Mouse (Mus musculus): ENCODE measurements around the gene Nfe2l2. TPM values are rescaled to one million over a fixed set of nuclear protein-coding genes. Genes with fewer than 3 reads are reported as not detected.

The Nfe2l2 gene
- 78.6 and 81.7 TPM in 2 replicates for total RNA-seq (2017)

DNA sequence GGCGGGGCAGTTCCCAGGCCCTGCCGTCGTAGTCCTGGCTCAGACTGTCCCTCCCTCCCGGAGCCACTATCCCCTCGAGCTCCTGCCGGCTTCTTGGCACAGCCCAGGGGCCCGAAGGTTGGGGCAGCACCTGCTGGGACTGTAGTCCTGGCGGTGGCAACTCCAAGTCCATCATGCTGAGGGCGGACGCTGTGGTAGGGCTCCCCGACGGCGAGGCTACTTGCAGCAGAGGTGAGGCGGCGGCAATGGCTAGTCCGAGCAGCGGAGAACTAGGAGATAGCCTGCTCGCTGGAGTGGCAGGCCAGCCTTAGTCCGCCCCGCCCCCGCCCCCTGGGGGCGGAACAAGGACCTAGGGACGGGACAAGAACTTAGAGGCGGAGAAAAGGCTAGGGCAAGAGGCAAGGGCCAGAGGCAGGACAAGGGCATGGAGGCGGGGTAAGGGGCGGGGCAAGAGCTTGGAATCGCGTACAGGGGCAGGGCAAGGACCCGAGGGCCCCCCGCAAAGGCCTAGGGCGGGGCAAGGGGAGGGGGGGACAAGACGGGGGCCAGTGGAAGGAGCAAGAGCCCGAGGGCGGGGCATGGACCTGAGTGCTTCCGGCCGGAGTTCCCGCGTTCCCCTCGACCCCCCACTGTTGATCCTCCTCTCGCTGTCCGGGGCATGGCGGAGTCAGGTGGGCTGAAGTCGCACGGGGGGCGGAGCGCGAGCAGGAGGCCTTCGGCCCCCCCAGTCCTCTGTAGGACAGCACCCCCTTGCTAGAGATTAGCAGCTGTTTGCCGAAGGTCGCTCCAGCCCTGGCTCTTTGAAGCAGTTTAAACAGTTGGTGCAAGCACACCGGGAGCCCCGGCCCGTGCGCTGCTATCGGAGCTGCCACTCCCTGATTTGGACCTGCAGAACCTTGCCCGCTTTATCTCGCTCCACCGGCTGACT lies at the start of gene Nfe2l2:
TSS of gene Nfe2l2 (minus strand) at position 408 of the 928 bp plus-strand sequence.
- peak; percentile 73 for ATAC-seq (replicated peaks; ENCODE audit: low read depth, poor library complexity, severe bottlenecking)

DNA sequence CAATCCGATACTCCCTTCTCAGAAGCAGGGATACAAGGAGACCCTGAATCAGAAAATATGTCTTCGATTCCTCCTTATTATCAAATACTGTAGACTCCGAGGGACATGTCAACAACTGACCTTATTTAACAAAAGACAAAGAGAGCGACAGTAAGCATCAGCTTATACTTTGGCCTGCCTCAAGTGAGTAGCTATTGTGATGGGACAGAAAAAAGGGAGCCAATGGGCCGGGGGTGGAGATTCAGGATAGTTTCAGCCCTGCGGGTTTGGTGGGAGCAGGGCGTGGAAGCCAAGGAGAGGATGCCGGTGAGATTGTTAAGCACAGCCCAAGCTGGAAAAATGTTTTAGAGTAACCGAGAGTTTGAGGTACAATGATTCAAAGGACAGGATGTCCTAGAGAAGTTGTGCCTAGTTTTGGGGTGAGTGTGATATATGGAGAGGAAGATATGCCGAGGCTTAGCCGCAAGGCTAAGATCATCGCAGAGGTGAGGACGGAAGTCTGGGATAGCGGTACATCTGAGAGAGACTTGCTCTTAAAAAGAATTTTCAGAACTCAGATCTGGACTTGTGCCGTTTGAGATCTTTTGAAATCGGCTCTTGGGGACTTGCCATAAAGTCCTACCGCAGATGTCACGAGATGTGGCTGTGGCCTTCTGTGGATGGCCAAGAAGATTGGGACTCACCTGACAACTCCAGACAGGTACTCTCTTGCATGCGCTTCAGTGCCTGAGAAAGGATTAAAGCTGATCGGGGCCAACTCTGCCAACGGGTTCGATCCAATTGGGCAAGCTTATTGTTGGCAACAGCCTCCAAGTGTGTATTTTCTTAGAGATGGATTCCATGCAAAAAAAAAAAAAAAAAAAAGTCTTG lies 48.1 kb upstream of the Nfe2l2 start:
- ATAC-seq (replicated peaks; ENCODE audit: low read depth, poor library complexity, severe bottlenecking) = no peak

DNA sequence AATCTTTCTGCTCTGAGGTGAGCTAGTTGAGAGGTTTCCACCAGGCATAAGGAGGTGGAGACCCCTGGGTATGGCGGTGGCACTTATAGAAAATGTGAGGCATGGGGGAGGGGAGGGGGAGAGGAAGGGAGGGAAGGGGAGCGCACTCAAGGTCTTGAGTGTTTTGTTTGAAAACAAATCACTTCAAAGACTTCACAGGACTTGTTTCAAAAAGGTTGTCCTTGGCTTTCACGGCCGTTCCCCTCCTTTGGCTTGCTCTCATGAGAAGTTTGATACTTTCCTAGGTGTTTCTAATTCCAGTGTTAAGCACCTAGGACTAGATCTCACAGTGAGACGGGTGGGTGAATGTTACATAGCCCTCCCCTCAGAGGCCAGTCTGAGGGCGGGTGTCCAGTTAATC lies 47.5 kb upstream of the Nfe2l2 start:
- ATAC-seq (replicated peaks; ENCODE audit: low read depth, poor library complexity, severe bottlenecking) = no peak

DNA sequence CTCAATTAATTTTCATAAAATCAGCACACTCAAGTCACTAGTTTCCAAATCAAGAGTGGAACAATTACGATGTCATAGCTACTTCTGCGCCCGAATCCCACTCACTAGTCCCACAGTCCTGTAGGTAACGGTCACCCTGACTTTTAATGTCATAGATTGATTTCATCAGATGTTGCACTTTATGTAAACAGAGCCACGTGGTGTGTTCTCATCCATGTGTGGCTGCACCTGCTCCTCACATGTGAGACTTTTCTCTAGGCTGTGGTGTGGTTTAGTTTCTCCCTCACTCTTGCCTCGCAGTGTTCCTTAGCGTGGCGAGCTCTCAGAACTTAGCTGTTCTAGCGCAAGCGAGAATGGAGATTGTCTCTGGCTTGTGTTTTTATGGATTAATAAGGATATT lies 46.4 kb upstream of the Nfe2l2 start:
- ATAC-seq (replicated peaks; ENCODE audit: low read depth, poor library complexity, severe bottlenecking) = no peak

DNA sequence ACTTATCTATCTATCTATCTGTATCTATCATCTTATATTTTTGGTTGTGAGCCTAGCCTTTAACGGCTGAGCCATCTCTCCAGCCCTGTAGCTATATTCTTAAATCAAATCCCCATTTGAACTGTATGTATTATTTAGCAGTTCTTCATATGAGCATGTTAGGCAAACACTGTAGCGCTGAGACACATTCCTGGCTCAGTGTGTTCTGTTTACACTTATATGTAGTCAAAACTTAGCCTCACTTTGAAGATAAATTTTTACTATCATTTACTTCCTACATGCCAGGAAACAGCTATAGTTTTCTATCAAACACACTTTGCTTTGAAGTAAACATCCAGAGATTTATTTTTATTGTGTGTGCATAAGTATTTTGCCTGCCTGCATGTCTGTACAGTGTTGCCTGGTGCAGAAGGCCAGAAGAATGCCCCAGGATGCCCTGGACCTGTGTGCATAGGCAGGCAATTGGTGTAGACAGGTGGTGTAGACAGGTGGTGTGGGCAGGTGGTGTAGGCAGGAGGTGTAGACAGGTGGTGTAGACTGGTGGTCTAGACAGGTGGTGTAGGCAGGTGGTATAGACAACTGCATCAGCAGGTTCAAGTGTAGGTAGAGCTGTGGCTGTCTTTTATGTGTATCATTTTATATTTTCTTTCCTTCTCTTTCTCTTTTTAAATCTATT lies 45.7 kb upstream of the Nfe2l2 start:
- no peak for ATAC-seq (replicated peaks; ENCODE audit: low read depth, poor library complexity, severe bottlenecking)

DNA sequence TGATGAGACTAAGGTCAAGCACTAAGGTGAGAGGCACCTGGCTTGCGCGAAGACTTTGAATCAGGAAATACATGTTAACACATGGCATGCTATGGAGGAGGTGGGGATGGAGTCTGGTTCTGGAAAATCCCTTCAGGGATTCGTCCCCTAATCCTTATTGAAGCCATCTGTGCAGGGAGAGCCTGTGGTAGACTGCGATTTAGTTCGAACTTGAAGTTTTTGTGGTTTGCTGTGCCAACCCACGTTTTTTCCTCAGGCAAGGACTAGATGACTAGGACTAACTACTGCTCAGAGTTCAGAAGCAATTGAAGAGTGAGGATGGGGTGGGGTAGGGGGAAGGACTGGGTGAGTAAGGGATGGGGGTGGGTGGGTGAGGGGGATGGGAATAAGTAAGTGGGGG lies 44.4 kb upstream of the Nfe2l2 start:
- ATAC-seq (replicated peaks; ENCODE audit: low read depth, poor library complexity, severe bottlenecking) = no peak

DNA sequence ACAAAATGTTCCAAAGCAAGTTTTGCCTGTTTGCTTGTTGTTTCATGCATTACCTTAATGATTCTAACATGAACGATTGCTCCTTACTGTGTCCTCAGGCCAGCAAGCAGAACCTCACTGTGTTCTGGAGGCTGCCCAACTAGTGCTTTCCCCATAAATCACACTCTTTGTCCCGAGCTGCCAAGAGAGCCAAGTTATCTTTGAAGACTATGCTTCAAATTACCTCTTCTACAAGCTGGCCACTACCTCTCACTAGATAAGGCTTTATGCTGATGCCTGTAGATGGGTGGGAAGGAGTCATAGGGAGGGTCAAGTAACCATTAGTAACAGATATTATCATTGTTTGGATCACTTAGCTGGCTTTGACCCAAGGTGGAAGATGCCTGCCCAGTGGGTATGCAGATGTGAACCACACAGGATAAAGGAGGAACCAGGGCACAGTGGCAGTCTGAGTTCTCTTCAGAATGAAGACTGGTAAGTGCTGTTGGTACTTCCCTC lies 32.6 kb upstream of the Nfe2l2 start:
- ATAC-seq (replicated peaks; ENCODE audit: low read depth, poor library complexity, severe bottlenecking) = peak; percentile 78

DNA sequence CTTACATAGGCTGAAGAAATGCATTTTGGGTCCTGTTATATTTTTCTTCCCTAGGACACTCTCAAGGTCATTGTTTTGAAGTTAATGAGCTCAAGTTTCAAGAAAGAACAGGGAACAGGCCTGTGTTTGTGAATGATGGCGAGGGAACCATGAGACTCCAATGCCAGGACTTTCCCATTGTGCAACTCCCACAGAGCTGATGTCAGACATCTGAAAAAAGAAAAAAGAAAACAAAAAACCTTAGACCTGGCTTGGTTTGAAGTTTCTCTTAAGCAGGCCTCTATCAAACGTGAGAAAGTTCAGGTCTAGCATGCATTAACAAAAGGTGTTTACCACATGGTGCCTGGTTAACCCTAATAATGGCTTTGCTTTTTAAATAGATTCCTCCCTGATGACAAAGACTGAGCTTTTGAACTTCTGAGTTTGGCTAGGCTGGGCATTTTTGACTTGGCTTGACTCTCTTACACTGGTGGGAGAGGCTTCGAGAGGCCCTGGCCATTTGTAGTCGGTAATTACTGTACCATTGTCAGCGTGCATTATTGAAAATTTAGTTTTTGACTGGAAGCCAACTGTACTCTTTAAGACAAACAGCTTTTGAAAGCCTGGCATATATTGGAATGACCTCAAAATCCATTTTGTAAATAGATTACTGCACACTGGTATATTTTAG lies 29.9 kb upstream of the Nfe2l2 start:
- ATAC-seq (replicated peaks; ENCODE audit: low read depth, poor library complexity, severe bottlenecking) = no peak

DNA sequence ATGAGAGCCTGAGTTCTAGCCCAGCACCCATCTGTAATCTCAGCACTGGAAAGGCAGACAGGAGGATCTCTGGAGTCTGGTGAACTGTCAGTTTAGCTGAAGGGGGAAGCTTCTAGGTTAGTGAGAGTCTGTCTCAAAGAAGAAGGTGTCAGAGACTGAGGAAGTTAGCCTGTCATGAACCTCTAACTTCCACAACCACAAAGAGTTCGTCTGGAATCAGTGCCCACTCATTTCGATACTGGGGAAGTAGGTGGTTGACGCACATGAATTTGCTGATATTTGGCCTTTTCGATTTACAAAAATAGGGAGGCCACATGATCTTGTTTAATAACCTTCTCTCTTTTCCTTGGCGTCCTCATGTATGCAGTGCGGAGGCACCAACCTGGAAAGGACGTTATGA lies 28.7 kb upstream of the Nfe2l2 start:
- peak; percentile 48 for ATAC-seq (replicated peaks; ENCODE audit: low read depth, poor library complexity, severe bottlenecking)

DNA sequence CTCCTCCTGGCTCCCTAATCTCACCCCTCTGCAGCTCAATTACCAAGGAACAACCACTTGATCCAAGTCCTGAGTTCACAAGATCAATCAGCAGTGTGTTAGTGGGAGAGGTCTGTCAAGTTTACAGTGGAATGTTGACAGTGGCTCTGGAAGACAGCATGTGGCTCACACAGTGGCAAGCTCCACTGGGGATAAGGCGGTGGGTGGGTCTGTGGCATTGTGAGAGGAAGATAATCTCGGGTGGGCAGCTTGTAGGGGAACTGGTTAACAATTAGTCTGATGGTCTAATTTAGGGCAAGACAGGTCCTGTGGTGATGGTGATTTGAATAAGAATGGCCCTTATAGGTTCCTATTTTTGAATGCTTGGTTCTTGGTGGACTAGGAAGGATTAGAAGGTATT lies 27.5 kb upstream of the Nfe2l2 start:
- ATAC-seq (replicated peaks; ENCODE audit: low read depth, poor library complexity, severe bottlenecking) = 0 out of 2 replicates have a peak, but pooled peaks have one; percentile 9

DNA sequence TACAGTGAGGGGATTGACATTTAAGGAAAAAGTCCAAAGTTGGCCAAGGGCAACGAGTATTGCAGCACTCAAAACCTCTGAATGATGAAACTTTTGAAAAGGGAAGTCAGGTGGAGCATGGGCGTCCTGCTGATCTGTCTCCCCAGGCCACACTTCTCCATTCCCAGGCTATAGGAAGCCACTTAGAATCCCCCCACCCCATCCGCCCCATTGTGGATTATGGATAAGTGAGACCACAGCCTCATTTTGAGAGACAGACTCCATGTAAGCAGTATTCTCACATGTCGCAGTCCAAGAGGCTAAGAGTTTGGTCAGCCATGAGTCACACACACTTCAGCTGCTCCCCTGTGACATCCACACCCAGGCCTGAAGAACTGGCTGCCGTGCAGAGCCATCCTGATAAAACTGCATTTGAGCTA lies 26.8 kb upstream of the Nfe2l2 start:
- ATAC-seq (replicated peaks; ENCODE audit: low read depth, poor library complexity, severe bottlenecking) = peak; percentile 80

DNA sequence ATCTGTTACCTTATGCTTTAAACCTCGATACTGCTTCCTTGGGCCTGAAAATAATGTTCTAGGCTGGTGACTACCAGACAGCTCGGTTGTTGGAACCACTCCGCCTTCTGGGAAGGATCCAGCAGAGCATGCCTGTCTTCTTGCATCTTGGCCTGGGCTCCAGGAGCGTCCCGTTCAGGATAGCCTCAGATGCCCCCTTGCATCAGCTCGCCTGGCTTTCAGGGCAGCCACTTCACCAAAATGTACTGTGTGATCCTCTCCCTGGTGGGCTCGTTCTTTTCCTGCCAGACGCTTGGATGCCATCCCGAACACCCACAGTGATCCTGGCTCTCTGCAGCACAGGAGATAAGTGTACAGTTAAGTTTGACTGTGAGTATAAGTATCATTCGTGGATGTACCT lies 25.6 kb upstream of the Nfe2l2 start:
- no peak for ATAC-seq (replicated peaks; ENCODE audit: low read depth, poor library complexity, severe bottlenecking)

DNA sequence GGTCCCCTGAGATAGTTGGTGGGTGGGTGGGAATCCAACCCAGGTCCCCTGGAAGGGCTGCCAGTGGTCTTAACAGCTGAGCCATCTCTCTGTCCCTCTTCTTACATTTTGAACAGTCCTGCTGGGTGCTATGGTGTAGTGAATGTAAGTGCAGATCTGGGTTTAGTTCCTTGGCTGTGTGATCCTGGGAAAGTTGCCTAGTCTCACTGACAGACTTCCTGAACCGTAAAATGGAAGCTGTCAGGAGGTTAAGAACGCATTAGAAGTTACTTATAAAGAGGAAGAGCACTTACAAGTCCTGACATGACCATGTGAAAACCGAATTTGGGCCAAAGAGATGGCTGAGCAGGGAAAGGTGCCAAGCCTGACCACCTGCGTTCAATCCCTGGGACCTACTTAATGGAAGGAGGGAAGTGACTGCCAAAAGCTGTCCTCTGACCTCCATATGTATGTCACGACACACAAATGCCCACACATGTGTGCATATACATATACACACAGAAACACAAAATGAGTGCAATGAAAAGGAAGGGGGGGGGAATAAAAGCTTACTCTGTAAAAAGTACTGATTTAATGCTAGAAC lies 20.5 kb upstream of the Nfe2l2 start:
- ATAC-seq (replicated peaks; ENCODE audit: low read depth, poor library complexity, severe bottlenecking) = no peak

DNA sequence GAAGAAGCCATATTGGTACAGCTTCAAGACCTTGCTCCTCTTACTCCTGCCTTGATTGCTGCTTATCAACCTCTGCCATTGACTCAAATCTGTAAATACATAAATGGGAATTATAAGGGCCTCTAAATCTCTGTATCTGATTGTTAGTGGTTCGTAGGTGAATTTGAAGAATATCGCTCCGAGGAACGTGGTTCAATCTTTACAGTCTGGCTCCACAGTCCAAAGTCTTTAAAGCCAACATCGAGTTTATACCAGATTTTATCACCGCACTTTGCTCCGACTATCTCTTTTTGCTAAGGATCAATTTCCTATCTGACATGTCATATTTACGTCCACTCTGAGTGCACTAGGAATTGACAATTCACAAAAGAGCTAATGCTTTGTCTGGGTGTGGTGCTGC lies 19.0 kb upstream of the Nfe2l2 start:
- no peak for ATAC-seq (replicated peaks; ENCODE audit: low read depth, poor library complexity, severe bottlenecking)

DNA sequence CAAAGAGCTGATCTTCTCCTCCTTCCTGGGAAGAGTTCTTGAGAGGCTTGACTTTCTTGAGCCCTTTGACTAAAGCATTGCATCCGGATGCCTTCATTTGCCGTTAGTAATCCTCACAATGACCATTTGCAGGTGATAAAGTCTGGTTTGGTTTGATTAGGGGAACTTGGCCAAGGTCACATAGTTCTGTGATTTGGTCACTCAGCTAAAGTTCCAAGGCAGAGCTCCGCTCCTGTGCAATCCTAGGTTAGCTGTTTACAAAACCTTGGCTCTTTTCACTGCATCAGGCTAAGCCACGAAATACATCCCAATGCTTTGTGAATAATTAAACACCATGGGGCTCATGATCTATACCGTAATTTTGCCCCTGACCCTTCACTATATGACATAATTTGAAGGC lies 18.5 kb upstream of the Nfe2l2 start:
- ATAC-seq (replicated peaks; ENCODE audit: low read depth, poor library complexity, severe bottlenecking) = no peak

DNA sequence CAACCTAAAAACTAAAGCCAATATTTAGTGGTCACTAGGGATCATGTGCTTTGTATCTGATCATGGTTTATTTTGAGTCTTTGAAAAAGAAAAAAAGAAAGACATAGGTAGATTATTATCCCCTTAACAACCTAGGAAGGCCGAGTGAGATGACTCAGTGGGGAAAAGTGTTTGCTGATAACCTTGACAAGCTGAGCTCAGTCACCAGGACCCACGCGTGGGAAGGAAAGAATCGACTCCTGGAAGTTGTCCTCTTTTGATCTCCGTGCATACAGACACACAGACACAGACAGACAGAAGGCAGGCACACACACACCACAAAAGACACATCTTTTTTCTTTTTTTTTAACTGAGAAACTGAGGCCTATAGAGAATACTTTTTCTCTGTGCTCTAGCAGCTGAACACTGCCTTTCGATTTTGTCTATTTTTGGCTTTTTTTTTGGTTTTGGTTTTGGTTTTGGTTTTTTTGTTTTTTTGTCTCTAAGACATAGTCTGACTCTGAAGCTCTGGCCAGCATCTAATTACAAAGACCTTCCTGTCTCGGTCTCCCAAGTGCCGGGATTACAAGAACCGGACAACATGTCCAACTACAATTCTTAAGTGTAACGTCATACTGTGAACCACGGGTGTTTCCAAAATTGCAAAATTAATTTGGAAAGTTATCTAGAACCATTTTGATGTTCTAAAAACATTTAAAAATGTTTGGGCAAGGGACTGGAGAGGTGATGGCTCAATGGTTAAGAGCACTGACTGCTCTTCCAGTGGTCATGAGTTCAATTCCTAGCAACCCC lies 16.0 kb upstream of the Nfe2l2 start:
- ATAC-seq (replicated peaks; ENCODE audit: low read depth, poor library complexity, severe bottlenecking) = 0 out of 2 replicates have a peak, but pooled peaks have one; percentile 2

DNA sequence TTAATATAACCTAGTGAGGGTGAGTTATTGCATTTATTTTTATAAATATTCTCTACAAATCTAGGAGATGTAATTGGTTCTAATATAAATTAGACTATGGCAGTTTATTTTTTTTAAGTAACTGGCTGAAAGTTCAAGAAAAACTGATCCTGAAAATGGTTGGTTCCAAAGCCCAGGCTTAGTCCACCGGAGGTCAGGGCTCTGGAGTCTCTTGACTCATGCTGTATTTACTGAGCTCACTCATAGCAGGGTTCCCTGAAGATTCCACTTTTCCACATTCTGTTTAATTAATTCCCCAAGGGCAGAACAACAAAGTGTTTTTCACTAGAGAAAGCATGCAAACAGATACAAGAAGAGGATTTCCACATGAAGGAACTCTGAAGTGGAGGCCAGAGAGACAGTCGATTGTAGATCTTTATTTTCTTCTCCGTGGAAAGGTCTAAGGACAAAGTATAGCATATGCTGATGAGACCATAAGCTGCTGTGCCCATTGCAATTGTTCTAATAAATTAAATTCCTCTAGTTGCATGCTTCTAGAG lies 15.0 kb upstream of the Nfe2l2 start:
- ATAC-seq (replicated peaks; ENCODE audit: low read depth, poor library complexity, severe bottlenecking) = no peak

Measured in common myeloid progenitor, adult 5-6 weeks (primary cell).